In genomic region chr11:62540167-62540566, GRCm38 (mm10) we compare ENCODE assay signal across 20 mouse cellular contexts.
"Had no signal": no experiment of that assay in that cellular context is flagged by ENCODE, and none has a peak within 500 bp of the region (broad histone marks: within the 10 kb centered on the region; RNA-seq: fewer than 3 reads in every experiment).

No protein-coding gene starts in this region.

- H3K9me3 ChIP-seq: hindbrain, embryonic 10.5 days; hindbrain, embryonic 12.5 days; intestine, embryonic 15.5 days; limb, embryonic 10.5 days; limb, embryonic 12.5 days; liver, embryonic 13.5 days had no signal

- H3K9ac ChIP-seq: hindbrain, embryonic 12.5 days; hindbrain, embryonic 14.5 days; limb, embryonic 12.5 days had no signal

- H3K27ac ChIP-seq: heart, adult 2 months; hindbrain, embryonic 10.5 days; hindbrain, embryonic 12.5 days; hindbrain, embryonic 14.5 days; intestine, embryonic 15.5 days; limb, embryonic 10.5 days; limb, embryonic 12.5 days; liver, embryonic 13.5 days had no signal

- H3K27me3 ChIP-seq: hindbrain, embryonic 12.5 days had no signal

- H3K4me2 ChIP-seq: heart, embryonic 11.5 days had no signal

- H3K36me3 ChIP-seq: intestine, embryonic 15.5 days; liver, embryonic 13.5 days had no signal

- DNase-seq: gastrocnemius, adult 2 months; gastrocnemius, postnatal 10 days; gastrocnemius, postnatal 25 days; heart, adult 2 months; heart, postnatal 10 days; heart, postnatal 4 days; kidney, adult 18-20 months; kidney, adult 8-10 months; kidney, postnatal 10 days; kidney, postnatal 25 days; kidney, postnatal 4 days; liver; liver, embryonic 13.5 days had no signal
